Mouse (Mus musculus): Measurements from ENCODE around the gene Matn3. TPM values are rescaled to one million over a fixed set of nuclear protein-coding genes. Genes with fewer than 3 reads are reported as not detected.

Matn3 gene
- not detected for polyA plus RNA-seq (2017; shearing (Covaris generic))

GRCm38 (mm10) chr12:8947714-8948464, at the start of gene Matn3:
Gene Matn3 (plus strand): TSS chr12:8947929.

GRCm38 (mm10) chr12:8921394-8922368, 26.0 kb upstream of the Matn3 start, which contains the start of gene Laptm4a:
Gene Laptm4a (plus strand): TSS chr12:8921664.

DNA sequence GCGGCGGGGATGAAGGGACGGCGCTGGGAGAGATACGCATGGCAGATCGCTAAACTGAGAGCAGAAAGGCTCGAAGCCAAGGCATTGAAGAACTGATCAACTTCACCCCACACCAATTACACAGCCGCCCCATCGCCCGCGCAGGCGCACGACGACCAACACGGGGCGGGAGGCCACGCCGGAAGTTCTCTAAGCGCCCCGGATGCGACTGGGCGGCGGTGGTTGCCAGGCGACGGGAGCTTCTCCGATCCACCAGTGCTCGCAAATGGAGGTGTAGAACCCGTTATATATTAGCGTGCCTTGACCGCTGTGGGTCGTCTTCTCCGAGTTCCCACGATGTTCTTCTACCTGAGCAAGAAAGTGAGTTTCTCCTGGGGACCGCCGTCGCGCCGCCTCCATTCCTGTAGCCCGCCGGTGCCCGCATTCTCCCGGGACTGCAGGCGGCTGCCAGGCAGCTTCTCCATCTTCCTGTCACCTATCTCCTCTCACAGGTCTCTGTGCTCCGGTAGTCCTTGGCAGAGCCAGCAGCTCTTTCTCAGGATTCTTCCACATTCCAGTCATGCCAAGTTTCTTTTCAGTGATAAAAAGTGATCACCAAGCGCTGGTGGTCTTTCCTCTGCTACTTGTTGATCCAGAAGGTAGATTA, 26.2 kb downstream of the Matn3 start, which contains the start of gene Wdr35:
Gene Wdr35 (plus strand): TSS at position 73 of the 646 bp plus-strand sequence.

Other genes with a start within 250 kb of the Matn3 start
- 2.3 TPM for gene Sdc1, start 176.6 kb upstream of the Matn3 start, polyA plus RNA-seq (2017; shearing (Covaris generic))
- 97.7 TPM for gene Laptm4a, start 26.3 kb upstream of the Matn3 start, polyA plus RNA-seq (2017; shearing (Covaris generic))
- 1.7 TPM for gene Wdr35, start 26.0 kb downstream of the Matn3 start, polyA plus RNA-seq (2017; shearing (Covaris generic))
- gene Ttc32, start 82.1 kb downstream of the Matn3 start, polyA plus RNA-seq (2017; shearing (Covaris generic)), result 10.8 TPM

All from effector memory CD4-positive, alpha-beta T cell, adult 5 months (primary cell).